ENCODE assay signal across 8 mouse cellular contexts in the genomic region with DNA sequence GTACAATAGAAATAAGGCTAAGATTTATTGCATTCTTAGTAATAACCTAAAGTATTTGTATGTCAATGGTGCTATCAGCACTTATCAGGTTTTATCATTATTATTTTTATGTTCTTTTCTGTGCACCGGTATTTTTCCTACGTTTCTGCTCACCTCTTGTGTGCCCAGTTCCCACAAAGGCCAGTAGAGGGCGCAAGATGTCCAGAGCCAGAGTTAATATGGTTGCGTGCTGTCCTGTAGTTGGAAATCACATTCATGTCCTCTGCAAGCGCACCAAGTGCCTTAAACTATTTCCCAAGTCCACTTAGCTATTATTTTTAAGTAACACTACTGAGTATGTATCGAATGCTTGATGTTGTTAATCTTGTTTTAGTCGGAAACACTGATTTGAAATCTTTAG.
DNase-seq lines count a peak whose midpoint lies in the region.

No protein-coding gene starts in this region.

- peak; percentile 31 for DNase-seq in gastrocnemius, postnatal 10 days
- DNase-seq in gastrocnemius, adult 8-10 months (ENCODE audit: low spot score in 2 of 2) = no peak
- DNase-seq in thymus, postnatal 4 days = peak; percentile 24
- DNase-seq in thymus, postnatal 10 days (ENCODE audit: low spot score in 2 of 2) = no peak
- DNase-seq in cerebellum, postnatal 4 days (ENCODE audit: low spot score in 2 of 2) = peak; percentile 26 to 52
- DNase-seq in kidney, postnatal 14 days = peak; percentile 26
- DNase-seq in lung, postnatal 14 days = peak; percentile 41
- no peak for DNase-seq in spleen, postnatal 4 days (ENCODE audit: low spot score in 2 of 2)

Comparison
In these comparisons a context has a peak if more than half of its experiments do, and no peak if none do; other contexts are left out.
1. DNase-seq: peak in gastrocnemius, postnatal 10 days (single experiment), thymus, postnatal 4 days (single experiment), cerebellum, postnatal 4 days (2 of 2), kidney, postnatal 14 days (single experiment) and lung, postnatal 14 days (single experiment); none in gastrocnemius, adult 8-10 months (0 of 2), thymus, postnatal 10 days (0 of 2) and spleen, postnatal 4 days (0 of 2).